Mouse (Mus musculus): ENCODE measurements around the gene Pibf1.

DNA sequence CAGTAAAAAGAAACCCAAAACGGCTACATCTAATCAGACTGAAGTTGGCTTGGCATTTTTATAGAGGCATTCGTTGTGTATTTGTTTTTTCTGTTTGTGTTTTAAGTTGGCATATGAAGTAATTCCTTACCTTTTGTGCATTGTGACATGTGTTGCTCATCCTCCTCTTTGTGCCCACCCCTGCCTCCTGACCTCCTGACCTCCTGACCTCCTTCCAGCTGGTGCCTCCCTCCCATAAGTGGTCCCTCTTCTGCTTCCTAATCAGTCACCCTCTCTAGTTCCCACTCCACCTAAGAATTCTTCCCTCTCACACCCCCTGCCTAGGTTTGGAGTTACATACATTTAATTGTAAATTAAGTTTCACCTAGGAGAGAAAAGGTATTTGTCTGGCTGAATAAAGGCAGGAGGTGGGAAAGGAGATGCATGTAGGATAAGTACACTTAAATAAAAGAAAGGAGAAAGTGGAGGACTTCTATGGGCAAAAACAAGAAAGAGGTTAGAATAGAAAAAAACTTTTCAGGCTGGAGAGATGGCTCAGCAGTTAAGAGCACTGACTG lies 8.5 kb downstream of the Pibf1 start:
- TF ChIP-seq CTCF (IDR thresholded peaks at IDR 0.05 in 2 of 3, conservative IDR thresholded peaks at IDR 0.05 in 1 of 3; ENCODE audit: control insufficient read depth in 1 of 3, insufficient read depth in 1 of 3, low read depth in 2 of 3, low read length in 3 of 3, poor library complexity in 1 of 3, severe bottlenecking in 1 of 3) (no peak), SIN3A (IDR thresholded peaks at IDR 0.05; ENCODE audit: low read length) (no peak), NELFE (IDR thresholded peaks at IDR 0.05; ENCODE audit: low read depth, low read length) (no peak), EP300 (IDR thresholded peaks at IDR 0.05; ENCODE audit: low read depth in 1 of 2, low read length in 2 of 2) (no peak), ZC3H11A (IDR thresholded peaks at IDR 0.05; ENCODE audit: low read depth, low read length) (no peak), ZMIZ1 (IDR thresholded peaks at IDR 0.05; ENCODE audit: low read depth, low read length) (no peak), JUND (IDR thresholded peaks at IDR 0.05; ENCODE audit: low read depth, low read length) (no peak), ZNF384 (IDR thresholded peaks at IDR 0.05; ENCODE audit: low read depth, low read length) (no peak)
